In genomic region chr1:55997074-55997473, GRCm38 (mm10) we compare ENCODE assay signal across 26 mouse cellular contexts.
A peak's percentile ranks its signal among the peaks of the same experiment; 100 is the strongest.
DNase-seq lines count a peak whose midpoint lies in the region; ATAC-seq lines count a peak whose summit lies in the region.
"Had no signal": no experiment of that assay in that cellular context is flagged by ENCODE, and none has a peak within 500 bp of the region (broad histone marks: within the 10 kb centered on the region; RNA-seq: fewer than 3 reads in every experiment).

No protein-coding gene starts in this region.

- H3K4me2 ChIP-seq in embryonic facial prominence, embryonic 11.5 days (ENCODE audit: low read depth, low read length), result no peak overlapping the region
- no peak overlapping the region for H3K4me2 ChIP-seq in embryonic facial prominence, embryonic 14.5 days (ENCODE audit: low read depth, low read length)
- H3K4me2 ChIP-seq in limb, embryonic 12.5 days, result no peak overlapping the region
- H3K4me2 ChIP-seq: embryonic facial prominence, embryonic 12.5 days; forebrain, embryonic 12.5 days; forebrain, embryonic 15.5 days; heart, embryonic 11.5 days; hindbrain, embryonic 15.5 days had no signal

- H3K27ac ChIP-seq in embryonic facial prominence, embryonic 11.5 days (replicated peaks; ENCODE audit: low read depth, low read length), result no peak overlapping the region
- no peak overlapping the region for H3K27ac ChIP-seq in embryonic facial prominence, embryonic 10.5 days (replicated peaks)
- no peak overlapping the region for H3K27ac ChIP-seq in embryonic facial prominence, embryonic 14.5 days (replicated peaks; ENCODE audit: low read depth, low read length)
- no peak overlapping the region for H3K27ac ChIP-seq in limb, embryonic 12.5 days
- no peak overlapping the region for H3K27ac ChIP-seq in hindbrain, embryonic 10.5 days
- H3K27ac ChIP-seq: embryonic facial prominence, embryonic 12.5 days; forebrain, embryonic 12.5 days; forebrain, embryonic 15.5 days; hindbrain, embryonic 15.5 days had no signal

- H3K9me3 ChIP-seq in embryonic facial prominence, embryonic 11.5 days (replicated peaks; ENCODE audit: control insufficient read depth, low read length), result no peaks in the 10 kb centered on the region
- no peaks in the 10 kb centered on the region for H3K9me3 ChIP-seq in embryonic facial prominence, embryonic 10.5 days
- no peaks in the 10 kb centered on the region for H3K9me3 ChIP-seq in embryonic facial prominence, embryonic 14.5 days (ENCODE audit: control insufficient read depth, low read length)
- H3K9me3 ChIP-seq in limb, embryonic 12.5 days, result no peaks in the 10 kb centered on the region
- no peaks in the 10 kb centered on the region for H3K9me3 ChIP-seq in hindbrain, embryonic 10.5 days
- H3K9me3 ChIP-seq: embryonic facial prominence, embryonic 12.5 days; forebrain, embryonic 12.5 days; forebrain, embryonic 15.5 days; hindbrain, embryonic 15.5 days had no signal

- H3K36me3 ChIP-seq in embryonic facial prominence, embryonic 11.5 days (replicated peaks; ENCODE audit: control insufficient read depth, insufficient read depth, low read depth, low read length), result no peaks in the 10 kb centered on the region
- no peaks in the 10 kb centered on the region for H3K36me3 ChIP-seq in embryonic facial prominence, embryonic 10.5 days (replicated peaks)
- no peaks in the 10 kb centered on the region for H3K36me3 ChIP-seq in embryonic facial prominence, embryonic 14.5 days (ENCODE audit: control insufficient read depth, insufficient read depth, low read length)
- no peaks in the 10 kb centered on the region for H3K36me3 ChIP-seq in limb, embryonic 12.5 days
- no peaks in the 10 kb centered on the region for H3K36me3 ChIP-seq in hindbrain, embryonic 10.5 days
- H3K36me3 ChIP-seq: embryonic facial prominence, embryonic 12.5 days; forebrain, embryonic 12.5 days; forebrain, embryonic 15.5 days; G1E; hindbrain, embryonic 15.5 days had no signal

- H3K27me3 ChIP-seq in embryonic facial prominence, embryonic 11.5 days (ENCODE audit: control insufficient read depth, insufficient read depth, low read length), result no peaks in the 10 kb centered on the region
- H3K27me3 ChIP-seq in embryonic facial prominence, embryonic 10.5 days (replicated peaks; ENCODE audit: low read depth, poor library complexity, severe bottlenecking), result no peaks in the 10 kb centered on the region
- H3K27me3 ChIP-seq in embryonic facial prominence, embryonic 14.5 days (replicated peaks; ENCODE audit: control insufficient read depth, insufficient read depth, low read length), result no peaks in the 10 kb centered on the region
- H3K27me3 ChIP-seq in limb, embryonic 12.5 days, result no peaks in the 10 kb centered on the region
- no peaks in the 10 kb centered on the region for H3K27me3 ChIP-seq in hindbrain, embryonic 10.5 days (ENCODE audit: insufficient read depth, poor library complexity, severe bottlenecking)
- H3K27me3 ChIP-seq: CH12.LX; embryonic facial prominence, embryonic 12.5 days; forebrain, embryonic 12.5 days; forebrain, embryonic 15.5 days; hindbrain, embryonic 15.5 days had no signal

- H3K4me1 ChIP-seq in embryonic facial prominence, embryonic 11.5 days (ENCODE audit: control insufficient read depth, insufficient read depth, low read length), result no peaks in the 10 kb centered on the region
- H3K4me1 ChIP-seq in embryonic facial prominence, embryonic 10.5 days, result no peaks in the 10 kb centered on the region
- H3K4me1 ChIP-seq in embryonic facial prominence, embryonic 14.5 days (ENCODE audit: control insufficient read depth, insufficient read depth, low read length), result no peaks in the 10 kb centered on the region
- H3K4me1 ChIP-seq in limb, embryonic 12.5 days (replicated peaks), result no peaks in the 10 kb centered on the region
- H3K4me1 ChIP-seq in hindbrain, embryonic 10.5 days (replicated peaks), result no peaks in the 10 kb centered on the region
- H3K4me1 ChIP-seq: embryonic facial prominence, embryonic 12.5 days; forebrain, embryonic 12.5 days; forebrain, embryonic 15.5 days; hindbrain, embryonic 15.5 days had no signal

- H3K9ac ChIP-seq in embryonic facial prominence, embryonic 11.5 days (replicated peaks; ENCODE audit: low read length), result no peak overlapping the region
- H3K9ac ChIP-seq in embryonic facial prominence, embryonic 14.5 days (ENCODE audit: low read depth, low read length), result no peak overlapping the region
- no peak overlapping the region for H3K9ac ChIP-seq in limb, embryonic 12.5 days (replicated peaks)
- H3K9ac ChIP-seq: embryonic facial prominence, embryonic 12.5 days; forebrain, embryonic 12.5 days; forebrain, embryonic 15.5 days; hindbrain, embryonic 15.5 days had no signal

- no peak overlapping the region for H3K4me3 ChIP-seq in embryonic facial prominence, embryonic 11.5 days (ENCODE audit: low read depth, low read length)
- H3K4me3 ChIP-seq in embryonic facial prominence, embryonic 10.5 days, result no peak overlapping the region
- H3K4me3 ChIP-seq in embryonic facial prominence, embryonic 14.5 days (ENCODE audit: low read depth, low read length), result no peak overlapping the region
- H3K4me3 ChIP-seq in limb, embryonic 12.5 days (replicated peaks), result no peak overlapping the region
- H3K4me3 ChIP-seq in hindbrain, embryonic 10.5 days, result no peak overlapping the region
- H3K4me3 ChIP-seq: embryonic facial prominence, embryonic 12.5 days; erythroblast, embryonic 14.5 days; forebrain, embryonic 12.5 days; forebrain, embryonic 15.5 days; hindbrain, embryonic 15.5 days had no signal

- peak; percentile 48 for DNase-seq in embryonic facial prominence, embryonic 11.5 days (ENCODE audit: low spot score)
- no peak for DNase-seq in embryonic facial prominence, embryonic 10.5 days (ENCODE audit: low spot score)
- peak; percentile 17 for DNase-seq in embryonic facial prominence, embryonic 14.5 days (ENCODE audit: low spot score)
- no peak for DNase-seq in hindbrain, embryonic 10.5 days (ENCODE audit: low spot score)
- DNase-seq: adrenal gland, postnatal 10 days; adrenal gland, postnatal 36 days; B cell, adult 2 months; cerebellum, adult 18-20 months; cerebellum, adult 9-10 months; cerebellum, postnatal 14 days; gastrocnemius, postnatal 10 days; gastrocnemius, postnatal 36 days; heart, adult 11 months; heart, postnatal 36 days had no signal

- no peak for ATAC-seq in embryonic facial prominence, embryonic 11.5 days (replicated peaks; ENCODE audit: insufficient number of reproducible peaks, low FRiP score, low TSS enrichment, low read depth)
- ATAC-seq in embryonic facial prominence, embryonic 14.5 days (ENCODE audit: low read depth), result no peak
- 0 out of 2 replicates have a peak, but pooled peaks have one; percentile 59 for ATAC-seq in limb, embryonic 12.5 days (ENCODE audit: insufficient number of reproducible peaks, insufficient read depth, low FRiP score, low TSS enrichment, low read depth)
- ATAC-seq in granulocyte monocyte progenitor cell, adult 5-6 weeks (replicated peaks; ENCODE audit: poor library complexity, severe bottlenecking), result no peak
- ATAC-seq: forebrain, embryonic 15.5 days; intestine, postnatal 0 days; Patski had no signal

- 54% methylated on average over 6 of the region's 6 CpGs for WGBS in embryonic facial prominence, embryonic 11.5 days
- 71% methylated on average over 6 of the region's 6 CpGs for WGBS in embryonic facial prominence, embryonic 10.5 days
- 39% methylated on average over 6 of the region's 6 CpGs for WGBS in embryonic facial prominence, embryonic 14.5 days
- 49% methylated on average over 6 of the region's 6 CpGs for WGBS in limb, embryonic 12.5 days
- 92% methylated on average over 6 of the region's 6 CpGs for WGBS in hindbrain, embryonic 10.5 days

Comparison
In these comparisons a context has a peak if more than half of its experiments do, and no peak if none do; other contexts are left out.
1. DNase-seq: peak in embryonic facial prominence, embryonic 11.5 days (single experiment) and embryonic facial prominence, embryonic 14.5 days (single experiment); none in embryonic facial prominence, embryonic 10.5 days (single experiment) and hindbrain, embryonic 10.5 days (single experiment).